Mouse (Mus musculus) ES-E14 (cell line): Measurements from ENCODE around the gene Ltf. TPM values are rescaled to one million over a fixed set of nuclear protein-coding genes. Genes with fewer than 3 reads are reported as not detected.

Source experiments
- DNase-seq: peaks from one replicate; pipeline ENCODE4 v3.0.0-alpha.2; 2013; ENCODE audit warnings: low read depth, low spot score
- H3K27ac ChIP-seq: 2 replicates; pipeline ENCODE4 v1.5.1; 2012; ENCODE audit warnings: low read depth, mild to moderate bottlenecking, low read length, moderate library complexity, mixed read lengths; ENCODE audit not compliant: poor library complexity, insufficient read depth, severe bottlenecking
- H3K36me3 ChIP-seq: 2 replicates; pipeline ENCODE4 v1.6.1; 2012; ENCODE audit warnings: mild to moderate bottlenecking, low read length, moderate library complexity, mixed read lengths; ENCODE audit not compliant: control insufficient read depth, poor library complexity, insufficient read depth, severe bottlenecking
- H3K4me1 ChIP-seq, 2 experiments: fragments of 150-350 bp in 1 of 2; sonication (generic) in 1 of 2; 2 replicates each; pipeline ENCODE4 v1.6.1; 2012; ENCODE audit warnings: low read length in 2 of 2, mild to moderate bottlenecking in 1 of 2, mixed read lengths in 1 of 2; ENCODE audit not compliant: control insufficient read depth in 2 of 2, insufficient read depth in 2 of 2, poor library complexity in 1 of 2
- H3K4me3 ChIP-seq, 2 experiments: fragments of 150-350 bp in 1 of 2; sonication (generic) in 1 of 2; 2 replicates each; pipeline ENCODE4 v1.5.1; 2012; ENCODE audit warnings: low read length in 2 of 2, low read depth in 1 of 2, mild to moderate bottlenecking in 1 of 2, mixed read lengths in 1 of 2; ENCODE audit not compliant: insufficient read depth in 1 of 2, poor library complexity in 1 of 2, severe bottlenecking in 1 of 2
- H3K9ac ChIP-seq: 2 replicates; pipeline ENCODE4 v1.6.1; 2012; ENCODE audit warnings: low read depth, mild to moderate bottlenecking, low read length, mixed read lengths; ENCODE audit not compliant: poor library complexity, insufficient read depth, severe bottlenecking
- H3K9me3 ChIP-seq: fragments of 150-350 bp; sonication (generic); 2 replicates; pipeline ENCODE4 v1.6.1; 2012; ENCODE audit warnings: low read depth, mild to moderate bottlenecking, low read length; ENCODE audit not compliant: control insufficient read depth, insufficient read depth
- CHD2 ChIP-seq: IDR thresholded peaks from 2 replicates; pipeline ENCODE4 v1.6.1; 2014; ENCODE audit warnings: mild to moderate bottlenecking, low read depth, low read length, inconsistent platforms
- HCFC1 ChIP-seq: IDR thresholded peaks from 2 replicates; pipeline ENCODE4 v1.6.1; 2012; ENCODE audit warnings: low read length, inconsistent platforms, borderline replicate concordance; ENCODE audit not compliant: insufficient read depth
- MAFK ChIP-seq: IDR thresholded peaks from 2 replicates; pipeline ENCODE4 v1.6.1; 2014; ENCODE audit warnings: mild to moderate bottlenecking, low read depth, low read length, inconsistent platforms; ENCODE audit not compliant: insufficient read depth
- ZC3H11A ChIP-seq: IDR thresholded peaks from 2 replicates; pipeline ENCODE4 v1.6.1; 2012; ENCODE audit warnings: low read depth, mild to moderate bottlenecking, inconsistent platforms, low read length, borderline replicate concordance
- ZNF384 ChIP-seq: IDR thresholded peaks from 2 replicates; pipeline ENCODE4 v1.6.1; 2012; ENCODE audit warnings: low read depth, low read length, inconsistent platforms
- in situ Hi-C, 2 experiments: fragments of 600-800 bp; cut with MboI; formaldehyde crosslinking; loops; one replicate each; pipeline ENCODE4 v1.15.1; 2025; ENCODE audit warnings: low sequenced_read_pairs in 2 of 2, inconsistent platforms in 1 of 2; ENCODE audit not compliant: unreplicated experiment in 2 of 2
- total RNA-seq: library from RNA; depleted of rRNA; stranded (reverse); fragments of 300-350 nt; gene quantifications from 2 replicates; pipeline ENCODE4 v1.2.3, GENCODE M21; 2012

Gene Ltf
- total RNA-seq, 1 experiment, result not detected

DNA sequence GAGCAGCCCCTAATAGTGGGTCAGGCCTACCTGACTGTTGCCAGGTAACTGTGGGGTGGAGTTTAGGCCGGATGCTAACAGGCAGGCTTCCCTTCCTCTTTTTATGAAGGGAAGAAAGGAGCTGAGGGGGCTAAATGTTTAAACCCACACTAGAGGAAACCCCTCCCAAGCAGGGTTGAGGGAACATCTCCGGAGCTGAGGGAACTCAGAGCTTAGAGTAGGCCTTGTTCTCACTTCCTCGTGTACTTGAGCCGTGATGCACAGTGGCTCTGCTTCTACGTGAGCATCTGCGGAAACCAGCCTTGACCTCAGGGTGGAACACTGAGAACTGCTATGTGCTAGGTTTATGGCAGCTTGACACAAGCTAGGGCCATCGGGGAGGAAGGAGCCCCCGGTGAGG, 61.7 kb downstream of the Ltf start:
- Histone ChIP-seq H3K4me1 (peaks cover 0 to 2% of the 10 kb centered on the region in 2 experiments; a peak in 1 of 4 replicates), H3K36me3 (no peaks in the 10 kb centered on the region), H3K9me3 (no peaks in the 10 kb centered on the region), H3K9ac (no peak overlapping the region), H3K27ac (no peak overlapping the region), H3K4me3 (no peak overlapping the region)
- in situ Hi-C loops, result no loop called here
- DNase-seq, result no peak
- TF ChIP-seq ZNF384 (no peak), HCFC1 (no peak), MAFK (no peak), CHD2 (no peak), ZC3H11A (no peak)

DNA sequence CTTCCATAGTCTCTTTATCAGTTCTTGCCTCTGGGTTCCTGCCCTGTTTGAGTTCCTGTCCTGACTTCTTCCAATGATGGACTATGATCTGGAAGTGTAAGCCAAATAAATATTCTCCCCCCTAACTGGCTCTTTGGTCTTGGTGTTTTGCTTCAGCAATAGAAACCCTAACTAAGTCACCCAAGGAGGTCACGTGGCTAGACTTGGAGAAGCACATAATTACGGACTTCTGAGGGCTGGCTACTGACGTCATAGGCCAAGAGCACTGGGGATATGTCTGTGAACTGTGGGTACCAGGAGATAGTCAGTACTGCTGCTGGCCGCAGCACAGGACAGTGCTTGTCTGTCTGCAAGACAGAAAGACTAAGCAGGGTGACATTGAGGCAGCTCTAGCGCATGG, 62.7 kb downstream of the Ltf start:
- TF ChIP-seq CHD2, result no peak
- no peak for TF ChIP-seq ZNF384
- no peak for TF ChIP-seq MAFK
- no peak for TF ChIP-seq HCFC1
- no peak for TF ChIP-seq ZC3H11A
- no peaks in the 10 kb centered on the region for H3K9me3 ChIP-seq
- H3K36me3 ChIP-seq, result no peaks in the 10 kb centered on the region
- no peak overlapping the region for H3K4me3 ChIP-seq
- H3K9ac ChIP-seq, result no peak overlapping the region
- H3K4me1 ChIP-seq, result peaks cover 0 to 4% of the 10 kb centered on the region in 2 experiments; a peak in 1 of 4 replicates
- in situ Hi-C loops, result no loop called here
- H3K27ac ChIP-seq, result no peak overlapping the region
- no peak for DNase-seq

DNA sequence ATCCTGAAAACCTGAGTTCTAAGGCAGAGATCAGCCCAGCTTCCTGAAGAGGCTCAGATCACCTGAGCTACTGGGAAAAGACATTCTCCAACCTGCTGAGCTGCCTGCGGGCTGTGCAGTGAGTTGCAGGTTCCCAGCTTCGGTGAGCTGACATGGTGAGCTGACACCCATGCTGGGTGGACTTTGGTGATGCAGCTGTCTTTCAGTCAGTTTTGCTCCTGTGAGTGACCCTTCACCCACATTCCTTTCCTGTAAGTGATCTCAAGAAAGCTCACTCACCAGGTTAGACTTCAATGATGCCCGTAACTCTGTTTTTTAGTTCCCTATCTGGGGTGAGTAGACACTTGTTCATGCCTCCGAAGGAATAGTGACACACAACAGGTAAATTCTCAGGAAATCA, 66.3 kb downstream of the Ltf start:
- H3K4me3 ChIP-seq, result no peak overlapping the region
- DNase-seq, result no peak
- H3K4me1 ChIP-seq, result peaks cover 0 to 14% of the 10 kb centered on the region in 2 experiments; a peak in 3 of 4 replicates
- in situ Hi-C loops, result no loop called here
- TF ChIP-seq ZNF384 (no peak), MAFK (no peak), HCFC1 (no peak), CHD2 (no peak), ZC3H11A (no peak)
- no peak overlapping the region for H3K9ac ChIP-seq
- no peak overlapping the region for H3K27ac ChIP-seq
- no peaks in the 10 kb centered on the region for H3K36me3 ChIP-seq
- H3K9me3 ChIP-seq, result no peaks in the 10 kb centered on the region

DNA sequence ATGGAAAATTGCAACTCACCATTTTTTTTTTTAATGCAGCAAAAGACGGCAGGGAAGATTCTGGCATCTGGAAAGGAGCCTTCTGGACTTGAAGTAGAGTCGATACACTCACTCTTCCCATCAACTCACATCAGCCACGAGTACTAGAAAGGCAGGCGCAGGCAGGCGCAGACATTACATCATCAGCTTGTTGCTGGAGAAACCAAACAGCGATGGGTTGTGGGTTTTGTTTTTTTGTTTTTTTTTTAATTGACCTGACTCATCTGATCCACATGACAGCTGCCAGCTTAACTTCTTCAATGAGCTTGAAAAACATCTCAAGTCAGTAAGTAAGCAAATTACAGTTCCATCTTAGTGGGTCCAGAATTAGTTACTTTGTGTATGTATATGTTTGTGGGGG, 67.1 kb downstream of the Ltf start:
- H3K4me3 ChIP-seq, result no peak overlapping the region
- DNase-seq, result no peak
- TF ChIP-seq ZC3H11A, result no peak
- no peak for TF ChIP-seq HCFC1
- TF ChIP-seq MAFK, result no peak
- no peak for TF ChIP-seq ZNF384
- TF ChIP-seq CHD2, result no peak
- H3K4me1 ChIP-seq, result peaks cover 0 to 14% of the 10 kb centered on the region in 2 experiments; a peak in 3 of 4 replicates
- no peak overlapping the region for H3K27ac ChIP-seq
- in situ Hi-C loops, result no loop called here
- no peaks in the 10 kb centered on the region for H3K9me3 ChIP-seq
- no peak overlapping the region for H3K9ac ChIP-seq
- no peaks in the 10 kb centered on the region for H3K36me3 ChIP-seq

DNA sequence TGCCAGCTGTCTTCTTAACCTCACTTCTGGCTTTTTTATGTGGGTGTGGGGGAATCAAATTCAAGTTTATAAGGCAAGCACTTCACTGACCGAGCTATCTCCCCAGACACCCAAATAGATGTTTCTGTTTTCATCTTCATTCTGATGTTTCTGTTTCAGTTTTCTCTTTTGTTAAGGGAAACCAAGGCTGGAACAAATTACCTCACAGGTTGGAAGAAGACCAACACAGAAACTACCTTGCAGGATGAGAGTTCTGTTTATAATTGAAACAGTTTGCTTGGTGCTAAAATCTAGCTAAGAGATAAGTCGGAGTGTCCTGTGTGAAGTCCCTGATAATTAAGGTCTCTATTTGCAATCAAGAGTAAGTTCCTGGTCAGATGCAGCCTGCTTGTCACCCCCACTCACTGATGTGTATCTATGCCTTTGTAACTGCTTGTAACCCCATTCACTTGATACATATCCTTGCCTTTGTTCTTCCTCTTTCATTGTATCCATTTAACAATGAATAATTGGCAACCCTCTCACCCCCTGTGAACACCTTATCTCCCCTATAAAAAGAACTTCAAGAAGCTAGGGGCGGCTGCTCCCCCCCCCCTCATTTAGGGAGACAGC, 68.0 kb downstream of the Ltf start:
- Histone ChIP-seq H3K4me3 (no peak overlapping the region), H3K4me1 (peaks cover 0 to 14% of the 10 kb centered on the region in 2 experiments; a peak in 3 of 4 replicates), H3K9ac (no peak overlapping the region), H3K9me3 (no peaks in the 10 kb centered on the region), H3K27ac (no peak overlapping the region), H3K36me3 (no peaks in the 10 kb centered on the region)
- TF ChIP-seq MAFK, result no peak
- TF ChIP-seq CHD2, result no peak
- TF ChIP-seq HCFC1, result no peak
- TF ChIP-seq ZC3H11A, result no peak
- in situ Hi-C loops, result no loop called here
- DNase-seq, result no peak
